Mouse (Mus musculus) C2C12 (cell line): ENCODE data around the gene Tep1. TPM values are rescaled to one million over a fixed set of nuclear protein-coding genes. Genes with fewer than 3 reads are reported as not detected.

Source experiments
- H3K27me3 ChIP-seq: one replicate; pipeline ENCODE4 v1.6.1; 2011; ENCODE audit not compliant: control insufficient read depth, insufficient read depth, insufficient read length
- H3K36me3 ChIP-seq: one replicate; pipeline ENCODE4 v1.6.1; 2011; ENCODE audit not compliant: control insufficient read depth, insufficient read depth
- H3K4me3 ChIP-seq: one replicate; pipeline ENCODE4 v1.5.1; 2011; ENCODE audit warnings: mild to moderate bottlenecking, control low read depth; ENCODE audit not compliant: poor library complexity, insufficient read depth, severe bottlenecking
- H3K79me2 ChIP-seq: one replicate; pipeline ENCODE4 v1.6.1; 2011; ENCODE audit not compliant: control insufficient read depth, insufficient read depth
- H3K79me3 ChIP-seq: one replicate; pipeline ENCODE4 v1.6.1; 2011; ENCODE audit warnings: low read depth, control low read depth
- H3ac ChIP-seq: one replicate; pipeline ENCODE3; 2011; ENCODE audit warnings: low read depth; ENCODE audit not compliant: control insufficient read depth, insufficient read length
- CEBPB ChIP-seq: IDR thresholded peaks from one replicate; pipeline ENCODE4 v1.6.1; 2011; ENCODE audit warnings: low read depth, mild to moderate bottlenecking, control low read depth, moderate library complexity
- CTCF ChIP-seq: IDR thresholded peaks from one replicate; pipeline ENCODE4 v1.5.1; 2011; ENCODE audit not compliant: control insufficient read depth, insufficient read depth, insufficient read length
- FOSL1 ChIP-seq: IDR thresholded peaks from one replicate; pipeline ENCODE4 v1.8.0; 2011; ENCODE audit warnings: mild to moderate bottlenecking, low read length; ENCODE audit not compliant: poor library complexity, insufficient read depth, severe bottlenecking
- MAX ChIP-seq: IDR thresholded peaks from one replicate; pipeline ENCODE4 v1.6.1; 2011; ENCODE audit warnings: mild to moderate bottlenecking, control low read depth
- MYOD1 ChIP-seq: IDR thresholded peaks from one replicate; pipeline ENCODE4 v1.6.1; 2011; ENCODE audit warnings: low read depth; ENCODE audit not compliant: control insufficient read depth, insufficient read length
- MYOG ChIP-seq: IDR thresholded peaks from one replicate; pipeline ENCODE4 v1.6.1; 2011; ENCODE audit not compliant: control insufficient read depth, insufficient read length; ENCODE audit errors: extremely low read depth
- USF1 ChIP-seq: IDR thresholded peaks from one replicate; pipeline ENCODE4 v1.6.1; 2011; ENCODE audit warnings: low read depth, mild to moderate bottlenecking, control low read depth, moderate library complexity
- polyA plus RNA-seq: library from polyadenylated mRNA; unstranded; fragments of >200 nt; fragmentation: generic; extraction: Trizol; gene quantifications from one replicate; pipeline ENCODE4 v1.2.1, GENCODE M21; 2012; ENCODE audit warnings: missing spikeins

Tep1 gene
- polyA plus RNA-seq, 1 experiment = 9.9 TPM

GRCm38 (mm10) chr14:50802843-50803562, 67.4 kb downstream of the Tep1 start:
- Histone ChIP-seq H3K4me3 (peak overlapping the region; percentile 37), H3ac (peak overlapping the region; percentile 55), H3K27me3 (no peaks in the 10 kb centered on the region), H3K36me3 (peaks cover 13% of the 10 kb centered on the region), H3K79me3 (peaks cover 54% of the 10 kb centered on the region), H3K79me2 (peaks cover 72% of the 10 kb centered on the region)
- peak; percentile 46 for TF ChIP-seq MAX
- no peak for TF ChIP-seq USF1

GRCm38 (mm10) chr14:50802441-50802840, 67.9 kb downstream of the Tep1 start:
- H3K27me3 ChIP-seq = no peaks in the 10 kb centered on the region
- peak; percentile 38 for TF ChIP-seq MAX
- no peak for TF ChIP-seq CEBPB
- TF ChIP-seq MYOD1 = no peak
- peaks cover 52% of the 10 kb centered on the region for H3K79me3 ChIP-seq
- H3K79me2 ChIP-seq = peaks cover 70% of the 10 kb centered on the region
- H3K4me3 ChIP-seq = peak overlapping the region; percentile 37
- peaks cover 18% of the 10 kb centered on the region for H3K36me3 ChIP-seq
- H3ac ChIP-seq = peak overlapping the region; percentile 55

- Histone ChIP-seq H3K79me2 (peaks cover 66% of the 10 kb centered on the region), H3K4me3 (no peak overlapping the region), H3K27me3 (no peaks in the 10 kb centered on the region), H3K79me3 (peaks cover 49% of the 10 kb centered on the region), H3K36me3 (peaks cover 31% of the 10 kb centered on the region), H3ac (no peak overlapping the region)
- TF ChIP-seq USF1 (no peak), FOSL1 (no peak), MYOD1 (no peak), MYOG (no peak), MAX (no peak), CEBPB (no peak), CTCF (no peak)
Measured at GRCm38 (mm10) chr14:50799502-50800259, 70.7 kb downstream of the Tep1 start.

GRCm38 (mm10) chr14:50798512-50798911, 71.8 kb downstream of the Tep1 start:
- Histone ChIP-seq H3K79me3 (peaks cover 38% of the 10 kb centered on the region), H3K27me3 (no peaks in the 10 kb centered on the region), H3K4me3 (no peak overlapping the region), H3K79me2 (peaks cover 54% of the 10 kb centered on the region), H3ac (no peak overlapping the region), H3K36me3 (peaks cover 33% of the 10 kb centered on the region)
- TF ChIP-seq MYOG = no peak
- TF ChIP-seq FOSL1 = no peak
- no peak for TF ChIP-seq CTCF
- TF ChIP-seq CEBPB = no peak
- no peak for TF ChIP-seq MYOD1
- no peak for TF ChIP-seq USF1
- TF ChIP-seq MAX = no peak

GRCm38 (mm10) chr14:50796464-50796863, 73.9 kb downstream of the Tep1 start:
- Histone ChIP-seq H3K79me3 (peaks cover 18% of the 10 kb centered on the region), H3K36me3 (peaks cover 47% of the 10 kb centered on the region), H3K4me3 (no peak overlapping the region), H3K27me3 (no peaks in the 10 kb centered on the region), H3K79me2 (peaks cover 38% of the 10 kb centered on the region), H3ac (no peak overlapping the region)
- TF ChIP-seq MYOD1 = no peak
- no peak for TF ChIP-seq CEBPB
- TF ChIP-seq MAX = no peak
- TF ChIP-seq USF1 = no peak
- no peak for TF ChIP-seq CTCF
- no peak for TF ChIP-seq FOSL1
- TF ChIP-seq MYOG = no peak

GRCm38 (mm10) chr14:50795965-50796364, 74.4 kb downstream of the Tep1 start:
- H3K27me3 ChIP-seq = no peaks in the 10 kb centered on the region
- peaks cover 13% of the 10 kb centered on the region for H3K79me3 ChIP-seq
- H3K36me3 ChIP-seq = peaks cover 52% of the 10 kb centered on the region
- H3K4me3 ChIP-seq = no peak overlapping the region
- no peak overlapping the region for H3ac ChIP-seq
- TF ChIP-seq USF1 (no peak), CEBPB (no peak), MYOG (no peak), FOSL1 (no peak), CTCF (no peak), MYOD1 (no peak), MAX (no peak)
- H3K79me2 ChIP-seq = peaks cover 33% of the 10 kb centered on the region
